Mouse (Mus musculus) regulatory T cell (primary cell): ENCODE data around the gene Thsd4.

ENCODE experiments used
- in situ Hi-C: fragments of 300-600 bp; cut with MboI, MseI; formaldehyde crosslinking; loops from one replicate; pipeline ENCODE4 v1.15.1; 2025; ENCODE audit warnings: high pct_unique_total_duplicates

The Thsd4 gene

GRCm38 (mm10) chr9:59949511-59949910 lies 572.3 kb downstream of the Thsd4 start:
- in situ Hi-C loops, result loop anchor here (25.0 kb wide), 2 partner anchors 1288 to 1988 kb away; partner anchors contain the start of gene Kif23

- in situ Hi-C loops, result loop anchor here (25.0 kb wide), 2 partner anchors 1289 to 1989 kb away; partner anchors contain the start of gene Kif23
Measured at GRCm38 (mm10) chr9:59948691-59949250, 573.1 kb downstream of the Thsd4 start.

- in situ Hi-C loops, result loop anchor here (25.0 kb wide), 2 partner anchors 1289 to 1989 kb away; partner anchors contain the start of gene Kif23
Measured at GRCm38 (mm10) chr9:59948226-59948625, 573.6 kb downstream of the Thsd4 start.

- in situ Hi-C loops, result loop anchor here (25.0 kb wide), 2 partner anchors 1290 to 1990 kb away; partner anchors contain the start of gene Kif23
Measured at GRCm38 (mm10) chr9:59947271-59947670, 574.6 kb downstream of the Thsd4 start.

- in situ Hi-C loops, result loop anchor here (25.0 kb wide), 2 partner anchors 1292 to 1992 kb away; partner anchors contain the start of gene Kif23
Measured at GRCm38 (mm10) chr9:59945241-59945640, 576.6 kb downstream of the Thsd4 start.

- in situ Hi-C loops, result loop anchor here (25.0 kb wide), 2 partner anchors 1293 to 1993 kb away; partner anchors contain the start of gene Kif23
Measured at GRCm38 (mm10) chr9:59943826-59944225, 578.0 kb downstream of the Thsd4 start.

GRCm38 (mm10) chr9:59942501-59943085 lies 579.3 kb downstream of the Thsd4 start:
- in situ Hi-C loops, result loop anchor here (25.0 kb wide), 2 partner anchors 1295 to 1995 kb away; partner anchors contain the start of gene Kif23

GRCm38 (mm10) chr9:59941885-59942350 lies 579.9 kb downstream of the Thsd4 start:
- in situ Hi-C loops, result loop anchor here (25.0 kb wide), 2 partner anchors 1295 to 1995 kb away; partner anchors contain the start of gene Kif23

GRCm38 (mm10) chr9:59940913-59941884 lies 580.6 kb downstream of the Thsd4 start:
- in situ Hi-C loops, result loop anchor here (25.0 kb wide), 2 partner anchors 1296 to 1996 kb away; partner anchors contain the start of gene Kif23

- in situ Hi-C loops, result loop anchor here (25.0 kb wide), 2 partner anchors 1298 to 1998 kb away; partner anchors contain the start of gene Kif23
Measured at GRCm38 (mm10) chr9:59939691-59940090, 582.2 kb downstream of the Thsd4 start.

- in situ Hi-C loops, result loop anchor here (25.0 kb wide), 2 partner anchors 1299 to 1999 kb away; partner anchors contain the start of gene Kif23
Measured at GRCm38 (mm10) chr9:59938529-59938928, 583.3 kb downstream of the Thsd4 start.

- in situ Hi-C loops, result loop anchor here (25.0 kb wide), 2 partner anchors 1301 to 2001 kb away; partner anchors contain the start of gene Kif23
Measured at GRCm38 (mm10) chr9:59935866-59936265, 586.0 kb downstream of the Thsd4 start.

GRCm38 (mm10) chr9:59930248-59930647 lies 591.6 kb downstream of the Thsd4 start:
- in situ Hi-C loops, result loop anchor here (25.0 kb wide), 2 partner anchors 1307 to 2007 kb away; partner anchors contain the start of gene Kif23
